Mouse (Mus musculus) heart, adult 18-20 months (tissue): ENCODE measurements around the gene 3110082J24Rik. TPM values are rescaled to one million over a fixed set of nuclear protein-coding genes. Genes with fewer than 3 reads are reported as not detected.

Experiments used
- DNase-seq, 2 experiments: peaks; one replicate each; pipeline ENCODE4 v3.0.0; 2021 to 2022; ENCODE audit warnings: mixed read lengths in 1 of 2
- total RNA-seq, 2 experiments: library from RNA; stranded (reverse); gene quantifications; 2 replicates each; pipeline ENCODE4 v1.2.3; 2021

The 3110082J24Rik gene
- total RNA-seq, 2 experiments from 2014 or later: not detected

- DNase-seq: no peak
Observed at GRCm38 (mm10) chr5:30115718-30116117, 9.8 kb upstream of the 3110082J24Rik start.

- no peak for DNase-seq
Observed at GRCm38 (mm10) chr5:30114761-30115140, 8.9 kb upstream of the 3110082J24Rik start.

GRCm38 (mm10) chr5:30113881-30114760 is 8.2 kb upstream of the 3110082J24Rik start:
- DNase-seq: peak; percentile 62 to 71

- no peak for DNase-seq
Observed at GRCm38 (mm10) chr5:30112533-30113068, 6.7 kb upstream of the 3110082J24Rik start.

- no peak for DNase-seq
Observed at GRCm38 (mm10) chr5:30111771-30112170, 5.9 kb upstream of the 3110082J24Rik start.

GRCm38 (mm10) chr5:30111126-30111525 is 5.2 kb upstream of the 3110082J24Rik start:
- peak; percentile 45 for DNase-seq

- DNase-seq: no peak
Observed at GRCm38 (mm10) chr5:30110371-30111060, 4.6 kb upstream of the 3110082J24Rik start.

GRCm38 (mm10) chr5:30109899-30110298 is 4.0 kb upstream of the 3110082J24Rik start:
- no peak for DNase-seq

GRCm38 (mm10) chr5:30108233-30108632 is 2.3 kb upstream of the 3110082J24Rik start:
- DNase-seq: no peak

GRCm38 (mm10) chr5:30107611-30108041 is 1.7 kb upstream of the 3110082J24Rik start:
- DNase-seq: no peak

- DNase-seq: no peak
Observed at GRCm38 (mm10) chr5:30107186-30107585, 1.3 kb upstream of the 3110082J24Rik start.

- DNase-seq: no peak
Observed at GRCm38 (mm10) chr5:30106756-30107155, 870 bp upstream of the 3110082J24Rik start.

GRCm38 (mm10) chr5:30104841-30105667 is 832 bp downstream of the 3110082J24Rik start, which contains the start of gene Garem2:
Gene Garem2 (plus strand): TSS chr5:30105161.
- peak in 1 of 2 experiments; percentile 38 for DNase-seq

- peak in 1 of 2 experiments; percentile 66 for DNase-seq
Observed at GRCm38 (mm10) chr5:30104339-30104738, 1.5 kb downstream of the 3110082J24Rik start.

- DNase-seq: no peak
Observed at GRCm38 (mm10) chr5:30103340-30103739, 2.5 kb downstream of the 3110082J24Rik start.

GRCm38 (mm10) chr5:30098260-30098659 is 7.6 kb downstream of the 3110082J24Rik start:
- DNase-seq: no peak

GRCm38 (mm10) chr5:30095731-30096130 is 10.2 kb downstream of the 3110082J24Rik start:
- no peak for DNase-seq

- no peak for DNase-seq
Observed at GRCm38 (mm10) chr5:30094399-30094798, 11.5 kb downstream of the 3110082J24Rik start.

GRCm38 (mm10) chr5:30092701-30093100 is 13.2 kb downstream of the 3110082J24Rik start:
- no peak for DNase-seq

GRCm38 (mm10) chr5:30072825-30073821 is 32.8 kb downstream of the 3110082J24Rik start, which contains the start of gene Tyms:
Gene Tyms (minus strand): TSS chr5:30073617.
- DNase-seq: peak; percentile 81 to 84
